Mouse (Mus musculus) forebrain, embryonic 14.5 days (tissue): ENCODE measurements at regions not wholly inside any gene's neighbourhood (a gene's known extent, or its start where the extent isn't known, plus 50 kb on each side); places are given as distances from the start of the nearest gene placed in this dataset.

ENCODE experiments used
- ATAC-seq: fragments of 200-750 bp; cut with Nextera tagmentation; 2 replicates; pipeline ENCODE4 v1.8.0; 2017; ENCODE audit warnings: mild to moderate bottlenecking, moderate library complexity
- DNase-seq: peaks from one replicate; pipeline ENCODE4 v3.0.0-alpha.2; 2015; ENCODE audit warnings: low spot score
- H3K27ac ChIP-seq: fragments of 300-500 bp; sonication (generic); 2 replicates; pipeline ENCODE4 v1.5.1; 2014; ENCODE audit warnings: low read depth, mild to moderate bottlenecking, control low read depth, low read length, moderate library complexity
- H3K27me3 ChIP-seq: fragments of 300-500 bp; sonication (generic); replicated peaks from 2 replicates; pipeline ENCODE4 v1.6.1; 2014; ENCODE audit warnings: low read length, control low read depth, mixed read lengths; ENCODE audit not compliant: control insufficient read depth, insufficient read depth
- H3K36me3 ChIP-seq: fragments of 300-500 bp; sonication (generic); 2 replicates; pipeline ENCODE4 v1.6.1; 2014; ENCODE audit warnings: low read length, control low read depth; ENCODE audit not compliant: control insufficient read depth, insufficient read depth
- H3K4me1 ChIP-seq: fragments of 300-500 bp; sonication (generic); 2 replicates; pipeline ENCODE4 v1.6.1; 2014; ENCODE audit warnings: antibody characterized with exemption, low read length, control low read depth; ENCODE audit not compliant: control insufficient read depth, insufficient read depth
- H3K4me2 ChIP-seq: fragments of 300-500 bp; sonication (generic); 2 replicates; pipeline ENCODE4 v1.6.1; 2014; ENCODE audit warnings: mild to moderate bottlenecking, control low read depth, low read length
- H3K4me3 ChIP-seq: fragments of 300-500 bp; sonication (generic); 2 replicates; pipeline ENCODE4 v1.5.1; 2014; ENCODE audit warnings: low read depth, low read length, control low read depth
- H3K9ac ChIP-seq: fragments of 300-500 bp; sonication (generic); 2 replicates; pipeline ENCODE4 v1.6.1; 2014; ENCODE audit warnings: mild to moderate bottlenecking, low read length, control low read depth, moderate library complexity
- H3K9me3 ChIP-seq: fragments of 300-500 bp; sonication (generic); replicated peaks from 2 replicates; pipeline ENCODE4 v1.6.1; 2016; ENCODE audit warnings: low read length, control low read depth, mixed read lengths; ENCODE audit not compliant: control insufficient read depth
- WGBS: fragments of 180-500 bp; shearing (Covaris S2); extraction: QIAGEN DNeasy Blood & Tissue Kit; methylation state at CpG from one replicate; pipeline ENCODE4 v1.1.7; 2014; 5-methylcytosine and 5-hydroxymethylcytosine counted together

DNA sequence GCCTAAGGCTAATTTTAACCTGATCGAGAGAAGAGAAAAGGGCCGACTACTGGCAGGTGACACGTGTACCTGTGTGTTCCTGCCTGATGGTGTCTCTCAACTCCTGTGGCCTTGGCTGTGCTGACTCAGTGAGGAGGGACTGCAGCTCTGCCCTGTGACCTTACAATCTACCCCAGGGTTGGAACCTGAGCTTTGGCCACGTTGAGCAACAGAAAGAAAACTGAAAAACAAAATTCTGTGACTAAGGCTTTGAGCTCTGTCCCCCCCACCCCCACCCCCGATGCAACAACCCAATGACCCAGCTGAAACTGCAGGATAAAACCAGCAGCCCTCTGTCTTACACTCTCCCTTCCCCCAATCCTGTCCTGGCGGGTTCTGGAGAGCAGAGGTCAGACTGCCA, 153.7 kb downstream of the Irs2 start:
- DNase-seq (no peak), ATAC-seq (no peak)
- 63% methylated on average over 6 of the region's 6 CpGs for WGBS
- H3K9ac ChIP-seq: no peak overlapping the region
- H3K27me3 ChIP-seq: no peaks in the 10 kb centered on the region
- no peak overlapping the region for H3K4me3 ChIP-seq
- H3K9me3 ChIP-seq: no peaks in the 10 kb centered on the region
- no peak overlapping the region for H3K27ac ChIP-seq
- no peaks in the 10 kb centered on the region for H3K4me1 ChIP-seq
- H3K36me3 ChIP-seq: no peaks in the 10 kb centered on the region
- H3K4me2 ChIP-seq: no peak overlapping the region

- H3K4me1 ChIP-seq: no peaks in the 10 kb centered on the region
- H3K36me3 ChIP-seq: no peaks in the 10 kb centered on the region
- no peaks in the 10 kb centered on the region for H3K9me3 ChIP-seq
- no peaks in the 10 kb centered on the region for H3K27me3 ChIP-seq
- no peak overlapping the region for H3K27ac ChIP-seq
- no peak overlapping the region for H3K9ac ChIP-seq
- 78% methylated on average over 5 of the region's 5 CpGs for WGBS
- H3K4me2 ChIP-seq: no peak overlapping the region
- ATAC-seq (no peak), DNase-seq (no peak)
- H3K4me3 ChIP-seq: no peak overlapping the region
Measured at GRCm38 (mm10) chr8:10853901-10854300, 154.4 kb downstream of the Irs2 start.

GRCm38 (mm10) chr8:10849916-10850315, 158.3 kb downstream of the Irs2 start:
- Histone ChIP-seq H3K4me3 (no peak overlapping the region), H3K27ac (no peak overlapping the region), H3K9ac (no peak overlapping the region), H3K36me3 (no peaks in the 10 kb centered on the region), H3K9me3 (no peaks in the 10 kb centered on the region), H3K27me3 (no peaks in the 10 kb centered on the region), H3K4me2 (no peak overlapping the region), H3K4me1 (no peaks in the 10 kb centered on the region)
- DNase-seq: no peak
- no peak for ATAC-seq
- 96% methylated on average over 7 of the region's 7 CpGs for WGBS

- Histone ChIP-seq H3K27me3 (no peaks in the 10 kb centered on the region), H3K4me1 (no peaks in the 10 kb centered on the region), H3K9me3 (no peaks in the 10 kb centered on the region), H3K4me2 (no peak overlapping the region), H3K36me3 (no peaks in the 10 kb centered on the region), H3K4me3 (no peak overlapping the region), H3K27ac (no peak overlapping the region), H3K9ac (no peak overlapping the region)
- DNase-seq (no peak), ATAC-seq (no peak)
- 73% methylated on average over 6 of the region's 6 CpGs for WGBS
Measured at GRCm38 (mm10) chr8:10845607-10846006, 162.7 kb downstream of the Irs2 start.

GRCm38 (mm10) chr8:10840853-10841531, 167.3 kb downstream of the Irs2 start:
- ATAC-seq (no peak), DNase-seq (no peak)
- Histone ChIP-seq H3K9ac (no peak overlapping the region), H3K27ac (no peak overlapping the region), H3K36me3 (no peaks in the 10 kb centered on the region), H3K27me3 (no peaks in the 10 kb centered on the region), H3K4me3 (no peak overlapping the region), H3K4me1 (no peaks in the 10 kb centered on the region), H3K4me2 (no peak overlapping the region), H3K9me3 (no peaks in the 10 kb centered on the region)
- WGBS: 94% methylated on average over 12 of the region's 12 CpGs

- Histone ChIP-seq H3K9ac (no peak overlapping the region), H3K27ac (no peak overlapping the region), H3K9me3 (no peaks in the 10 kb centered on the region), H3K27me3 (no peaks in the 10 kb centered on the region), H3K4me1 (no peaks in the 10 kb centered on the region), H3K4me3 (no peak overlapping the region), H3K36me3 (no peaks in the 10 kb centered on the region), H3K4me2 (no peak overlapping the region)
- peak; percentile 69 for DNase-seq
- WGBS: 51% methylated on average over 1 of the region's 1 CpGs
- peak; percentile 57 for ATAC-seq
Measured at GRCm38 (mm10) chr8:10840044-10840443, 168.2 kb downstream of the Irs2 start.

- DNase-seq (no peak), ATAC-seq (no peak)
- Histone ChIP-seq H3K4me2 (no peak overlapping the region), H3K27me3 (no peaks in the 10 kb centered on the region), H3K9ac (no peak overlapping the region), H3K27ac (no peak overlapping the region), H3K36me3 (no peaks in the 10 kb centered on the region), H3K4me1 (no peaks in the 10 kb centered on the region), H3K9me3 (no peaks in the 10 kb centered on the region), H3K4me3 (no peak overlapping the region)
- WGBS: 90% methylated on average over 6 of the region's 6 CpGs
Measured at GRCm38 (mm10) chr8:10835054-10835453, 173.2 kb downstream of the Irs2 start.

DNA sequence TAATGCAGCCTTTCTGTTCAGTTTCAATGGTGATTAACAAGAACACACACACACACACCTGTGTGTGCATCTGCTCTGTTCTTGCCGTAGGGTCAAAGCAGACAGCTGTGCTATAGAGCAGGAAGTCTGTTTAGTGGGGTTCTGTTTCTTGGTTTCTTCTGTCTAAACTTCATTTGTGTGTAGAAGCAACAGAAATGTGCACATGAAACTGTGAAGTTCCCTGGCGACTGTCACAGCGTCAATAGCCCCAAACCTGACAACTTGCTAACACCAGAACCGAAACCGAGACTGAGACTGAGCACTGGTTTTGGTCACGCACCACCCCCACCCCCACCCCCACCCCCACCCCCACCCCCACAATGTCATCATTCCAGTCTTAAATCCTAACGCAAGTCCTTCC, 176.4 kb downstream of the Irs2 start:
- Histone ChIP-seq H3K4me3 (no peak overlapping the region), H3K27me3 (no peaks in the 10 kb centered on the region), H3K9me3 (no peaks in the 10 kb centered on the region), H3K9ac (no peak overlapping the region), H3K36me3 (no peaks in the 10 kb centered on the region), H3K4me2 (no peak overlapping the region), H3K27ac (no peak overlapping the region), H3K4me1 (no peaks in the 10 kb centered on the region)
- WGBS: 83% methylated on average over 7 of the region's 7 CpGs
- ATAC-seq (no peak), DNase-seq (no peak)

- WGBS: 86% methylated on average over 6 of the region's 6 CpGs
- H3K4me3 ChIP-seq: no peak overlapping the region
- no peaks in the 10 kb centered on the region for H3K9me3 ChIP-seq
- no peaks in the 10 kb centered on the region for H3K36me3 ChIP-seq
- no peak overlapping the region for H3K9ac ChIP-seq
- no peak overlapping the region for H3K4me2 ChIP-seq
- no peaks in the 10 kb centered on the region for H3K27me3 ChIP-seq
- H3K27ac ChIP-seq: no peak overlapping the region
- ATAC-seq (no peak), DNase-seq (no peak)
- no peaks in the 10 kb centered on the region for H3K4me1 ChIP-seq
Measured at GRCm38 (mm10) chr8:10831277-10831676, 177.0 kb downstream of the Irs2 start.
